Mouse (Mus musculus): Measurements from ENCODE around the gene Fam228a. TPM values are rescaled to one million over a fixed set of nuclear protein-coding genes. Genes with fewer than 3 reads are reported as not detected.

Gene Fam228a
- total RNA-seq, 2 experiments from 2014 or later = not detected

GRCm38 (mm10) chr12:4664929-4665674 lies 73.1 kb downstream of the Fam228a start:
- DNase-seq = no peak
- intact Hi-C loops (cut with DNase I) = no loop called here

Other genes with a start within 250 kb of the Fam228a start
- gene Itsn2, start 145.8 kb downstream of the Fam228a start, total RNA-seq (2021) = 10 to 100 TPM; 17.4 to 21.0 TPM
- not detected for gene Gm3625, start 145.5 kb downstream of the Fam228a start, total RNA-seq (2021)
- gene Pfn4, start 30.6 kb upstream of the Fam228a start, total RNA-seq (2021) = 1 to 10 TPM; 1.4 to 1.5 TPM
- gene Fam228b, start 30.8 kb upstream of the Fam228a start, total RNA-seq (2021) = 1 to 10 TPM; 3.8 to 5.5 TPM
- 10 to 100 TPM; 24.8 to 31.4 TPM for gene Sf3b6, start 79.1 kb upstream of the Fam228a start, total RNA-seq (2021)
- 1 to 10 TPM; 1.0 to 1.2 TPM for gene Fkbp1b, start 103.2 kb upstream of the Fam228a start, total RNA-seq (2021)
- gene Wdcp, start 104.9 kb upstream of the Fam228a start, total RNA-seq (2021) = 1 to 10 TPM; 3.9 to 4.4 TPM
- gene Mfsd2b, start 135.9 kb upstream of the Fam228a start, total RNA-seq (2021) = under 1 TPM; 0.57 to 0.61 TPM
- 100 to 1,000 TPM in 1 of 2 experiments, 10 to 100 TPM in 1; 91.8 to 112 TPM for gene Ubxn2a, start 169.3 kb upstream of the Fam228a start, total RNA-seq (2021)
- gene Atad2b, start 178.9 kb upstream of the Fam228a start, total RNA-seq (2021) = 10 to 100 TPM; 13.4 to 16.0 TPM

All from gastrocnemius, postnatal 36 days (tissue).